Mouse (Mus musculus) stomach, postnatal 0 days (tissue): ENCODE results near the gene Sycp3. TPM values are rescaled to one million over a fixed set of nuclear protein-coding genes. Genes with fewer than 3 reads are reported as not detected.
"Not testable (repeated sequence)": the region's sequence is repeated elsewhere in the genome, so short reads cannot be mapped to it uniquely, and the experiment has no call there.

ENCODE experiments used
- ATAC-seq: fragments of 200-750 bp; cut with Nextera tagmentation; 2 replicates; pipeline ENCODE4 v1.8.0; 2017; ENCODE audit not compliant: low FRiP score, low TSS enrichment
- DNase-seq: peaks from one replicate; pipeline ENCODE4 v3.0.0-alpha.2; 2016; ENCODE audit warnings: low spot score
- H3K27ac ChIP-seq: fragments of 300-500 bp; sonication (generic); replicated peaks from 2 replicates; pipeline ENCODE4 v1.5.1; 2014; ENCODE audit warnings: mild to moderate bottlenecking, control low read depth
- H3K27me3 ChIP-seq: fragments of 300-500 bp; sonication (generic); 2 replicates; pipeline ENCODE4 v1.6.1; 2014; ENCODE audit warnings: low read length; ENCODE audit not compliant: control insufficient read depth, insufficient read depth
- H3K36me3 ChIP-seq: fragments of 300-500 bp; sonication (generic); 2 replicates; pipeline ENCODE4 v1.6.1; 2014; ENCODE audit warnings: low read length, mixed read lengths; ENCODE audit not compliant: control insufficient read depth, insufficient read depth
- H3K4me1 ChIP-seq: fragments of 300-500 bp; sonication (generic); replicated peaks from 2 replicates; pipeline ENCODE4 v1.6.1; 2014; ENCODE audit warnings: antibody characterized with exemption; ENCODE audit not compliant: control insufficient read depth, insufficient read depth
- H3K4me2 ChIP-seq: fragments of 300-500 bp; sonication (generic); replicated peaks from 2 replicates; pipeline ENCODE4 v1.6.1; 2014; ENCODE audit warnings: low read depth, mild to moderate bottlenecking, control low read depth, moderate library complexity
- H3K4me3 ChIP-seq: fragments of 300-500 bp; sonication (generic); 2 replicates; pipeline ENCODE4 v1.5.1; 2014; ENCODE audit warnings: low read depth, low read length, control low read depth
- H3K9ac ChIP-seq: fragments of 300-500 bp; sonication (generic); 2 replicates; pipeline ENCODE4 v1.6.1; 2014; ENCODE audit warnings: mild to moderate bottlenecking, low read length, control low read depth, mixed read lengths
- H3K9me3 ChIP-seq: fragments of 300-500 bp; sonication (generic); 2 replicates; pipeline ENCODE4 v1.6.1; 2016; ENCODE audit warnings: low read length; ENCODE audit not compliant: control insufficient read depth
- CTCF ChIP-seq: IDR thresholded peaks from 2 replicates; pipeline ENCODE4 v1.5.1; 2016; ENCODE audit warnings: antibody characterized with exemption, low read depth, mild to moderate bottlenecking, moderate library complexity
- EP300 ChIP-seq: optimal IDR thresholded peaks from 2 replicates; pipeline ENCODE3; 2016; ENCODE audit warnings: antibody characterized with exemption
- WGBS: fragments of 180-500 bp; shearing (Covaris S2); extraction: QIAGEN DNeasy Blood & Tissue Kit; methylation state at CpG from one replicate; pipeline ENCODE4 v1.1.7; 2014; 5-methylcytosine and 5-hydroxymethylcytosine counted together
- polyA plus RNA-seq: library from polyadenylated mRNA; unstranded; fragments of >200 nt; fragmentation: Nextera tagmentation; extraction: Ambion mirVana; gene quantifications from 2 replicates; pipeline ENCODE4 v1.2.1, GENCODE M21; 2015

Sycp3 gene
- polyA plus RNA-seq, 1 experiment from 2014 or later, result 0.15 TPM

GRCm38 (mm10) chr10:88510503-88511271, 51.3 kb downstream of the Sycp3 start:
- 50% methylated on average over 12 of the region's 12 CpGs for WGBS
- ATAC-seq (peak; percentile 15; the same call in 1 of the 2 replicates), DNase-seq (no peak)
- TF ChIP-seq EP300 (no peak), CTCF (no peak)
- H3K36me3 ChIP-seq, result no peaks in the 10 kb centered on the region
- H3K4me2 ChIP-seq, result no peak overlapping the region
- H3K27me3 ChIP-seq, result no peaks in the 10 kb centered on the region
- H3K4me1 ChIP-seq, result no peaks in the 10 kb centered on the region
- no peak overlapping the region for H3K9ac ChIP-seq
- H3K4me3 ChIP-seq, result no peak overlapping the region
- no peaks in the 10 kb centered on the region for H3K9me3 ChIP-seq
- H3K27ac ChIP-seq, result peak overlapping the region; percentile 56

DNA sequence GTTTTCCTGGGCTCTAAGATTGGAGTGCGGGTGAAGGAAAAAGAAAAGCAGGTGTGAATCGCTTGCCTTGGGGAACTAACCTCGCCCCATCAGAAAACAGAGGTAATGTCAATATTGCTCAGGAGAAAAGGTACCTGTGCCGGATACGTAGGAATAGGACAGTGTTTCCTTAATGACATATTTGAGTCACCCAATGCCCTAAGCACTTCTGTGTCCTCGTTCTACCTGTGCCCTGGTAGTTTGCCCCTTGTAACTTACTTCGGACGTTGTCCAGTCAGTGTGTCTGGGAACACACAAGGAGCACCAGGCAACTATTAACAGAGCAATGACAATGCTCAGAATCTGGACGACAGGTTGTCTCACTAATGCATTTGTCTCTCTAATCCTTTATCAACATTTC, 52.0 kb downstream of the Sycp3 start:
- H3K4me3 ChIP-seq, result no peak overlapping the region
- no peaks in the 10 kb centered on the region for H3K9me3 ChIP-seq
- H3K9ac ChIP-seq, result no peak overlapping the region
- H3K27ac ChIP-seq, result peak overlapping the region; percentile 56; the same call in 1 of the 2 replicates
- no peak overlapping the region for H3K4me2 ChIP-seq
- no peaks in the 10 kb centered on the region for H3K4me1 ChIP-seq
- no peak for DNase-seq
- peak; percentile 88 for ATAC-seq
- H3K36me3 ChIP-seq, result no peaks in the 10 kb centered on the region
- no peaks in the 10 kb centered on the region for H3K27me3 ChIP-seq
- TF ChIP-seq EP300 (no peak), CTCF (no peak)
- WGBS, result 60% methylated on average over 9 of the region's 9 CpGs

DNA sequence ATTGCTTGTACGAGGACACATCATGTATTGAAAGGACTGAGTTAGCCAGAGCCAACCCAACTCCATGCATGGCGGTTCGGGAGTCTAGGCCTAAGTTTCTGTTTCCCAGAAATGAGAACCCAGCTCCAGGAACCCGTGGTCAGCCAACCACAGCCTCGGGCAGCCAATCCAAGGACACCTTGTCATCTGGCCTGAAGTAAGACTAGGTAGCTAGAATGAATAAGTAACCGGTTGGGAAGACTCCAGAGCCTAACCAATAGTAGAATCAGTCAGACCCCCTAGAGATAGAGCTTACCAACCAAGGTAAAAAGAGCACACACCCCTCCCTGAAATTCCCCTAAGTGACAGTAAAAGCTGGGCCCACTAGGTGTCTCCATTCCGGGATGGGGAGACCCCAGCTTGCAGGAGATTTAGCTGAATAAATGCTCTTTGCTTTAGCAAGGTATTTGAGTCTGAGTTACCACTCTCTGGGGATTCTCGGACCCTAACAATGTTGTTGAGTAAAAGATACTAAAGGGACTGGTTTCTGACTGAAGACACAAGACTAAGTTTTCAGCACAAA, 54.3 kb downstream of the Sycp3 start:
- WGBS, result 73% methylated on average over 8 of the region's 8 CpGs
- Histone ChIP-seq H3K4me2 (no peak overlapping the region), H3K27me3 (no peaks in the 10 kb centered on the region), H3K27ac (peak overlapping the region; percentile 46; the same call in 1 of the 2 replicates), H3K9me3 (no peaks in the 10 kb centered on the region), H3K36me3 (no peaks in the 10 kb centered on the region), H3K4me3 (no peak overlapping the region), H3K9ac (no peak overlapping the region), H3K4me1 (no peaks in the 10 kb centered on the region)
- ATAC-seq, result no peak
- DNase-seq, result no peak
- TF ChIP-seq CTCF (no peak), EP300 (no peak)

DNA sequence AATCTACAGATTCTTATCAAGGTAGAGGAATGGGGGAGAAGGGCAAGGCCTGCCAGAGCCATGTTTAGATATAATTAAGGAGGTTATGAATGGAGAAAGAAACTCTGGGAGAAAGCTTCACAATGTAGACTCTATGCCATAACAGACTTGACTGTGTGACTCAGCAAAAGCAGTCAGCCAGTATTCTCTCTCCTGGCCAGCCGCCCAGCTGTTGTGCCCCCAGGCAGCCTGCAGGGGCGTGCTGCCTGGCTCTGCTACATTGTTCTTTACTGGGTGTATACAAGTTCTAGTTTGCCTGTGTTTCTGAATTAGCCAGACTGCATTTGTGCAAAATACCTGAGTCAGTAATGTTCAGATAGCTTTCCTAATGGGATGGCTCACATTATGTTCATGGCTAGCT, 55.1 kb downstream of the Sycp3 start:
- ATAC-seq (peak; percentile 91), DNase-seq (peak; percentile 84)
- Histone ChIP-seq H3K4me1 (no peaks in the 10 kb centered on the region), H3K27ac (peak overlapping the region; percentile 46), H3K9ac (no peak overlapping the region), H3K27me3 (no peaks in the 10 kb centered on the region), H3K4me3 (no peak overlapping the region), H3K9me3 (no peaks in the 10 kb centered on the region), H3K4me2 (no peak overlapping the region), H3K36me3 (no peaks in the 10 kb centered on the region)
- TF ChIP-seq CTCF (peak; percentile 68), EP300 (no peak)
- WGBS, result 27% methylated on average over 2 of the region's 2 CpGs

GRCm38 (mm10) chr10:88515049-88515448, 55.7 kb downstream of the Sycp3 start:
- not testable (repeated sequence) for H3K4me1 ChIP-seq, H3K9me3 ChIP-seq, DNase-seq, H3K36me3 ChIP-seq, H3K4me3 ChIP-seq, H3K9ac ChIP-seq, H3K27ac ChIP-seq, H3K4me2 ChIP-seq, ATAC-seq, H3K27me3 ChIP-seq
- WGBS, result 72% methylated on average over 6 of the region's 7 CpGs

GRCm38 (mm10) chr10:88522795-88523194, 63.4 kb downstream of the Sycp3 start:
- ATAC-seq, result no peak
- TF ChIP-seq CTCF (no peak), EP300 (no peak)
- Histone ChIP-seq H3K9me3 (no peaks in the 10 kb centered on the region), H3K36me3 (no peaks in the 10 kb centered on the region), H3K4me2 (no peak overlapping the region), H3K4me1 (no peaks in the 10 kb centered on the region), H3K27ac (no peak overlapping the region), H3K27me3 (no peaks in the 10 kb centered on the region), H3K9ac (no peak overlapping the region), H3K4me3 (no peak overlapping the region)
- WGBS, result 68% methylated on average over 8 of the region's 8 CpGs
- DNase-seq, result no peak

Other genes with a start within 250 kb of the Sycp3 start
- gene Dram1, start 80.5 kb upstream of the Sycp3 start, polyA plus RNA-seq, result 2.4 and 2.8 TPM in 2 replicates
- 4.4 and 4.8 TPM in 2 replicates for gene Gnptab, start 80.4 kb upstream of the Sycp3 start, polyA plus RNA-seq
- 91.8 and 97.6 TPM in 2 replicates for gene Chpt1, start 44.5 kb downstream of the Sycp3 start, polyA plus RNA-seq
- 0.57 and 0.69 TPM in 2 replicates for gene Mybpc1, start 145.6 kb downstream of the Sycp3 start, polyA plus RNA-seq
- 0.62 and 1.4 TPM in 2 replicates for gene Spic, start 225.4 kb downstream of the Sycp3 start, polyA plus RNA-seq